Mouse (Mus musculus) spleen, adult 12 weeks (tissue): ENCODE measurements around the gene Ifitm7.
"Not testable (repeated sequence)": the region's sequence is repeated elsewhere in the genome, so short reads cannot be mapped to it uniquely, and the experiment has no call there.

Experiments used
- DNase-seq: peaks from one replicate; pipeline ENCODE4 v3.0.0; 2022; ENCODE audit warnings: low spot score

Gene Ifitm7

GRCm38 (mm10) chr16:13977026-13977425, 9.7 kb downstream of the Ifitm7 start:
- not testable (repeated sequence) for DNase-seq

DNA sequence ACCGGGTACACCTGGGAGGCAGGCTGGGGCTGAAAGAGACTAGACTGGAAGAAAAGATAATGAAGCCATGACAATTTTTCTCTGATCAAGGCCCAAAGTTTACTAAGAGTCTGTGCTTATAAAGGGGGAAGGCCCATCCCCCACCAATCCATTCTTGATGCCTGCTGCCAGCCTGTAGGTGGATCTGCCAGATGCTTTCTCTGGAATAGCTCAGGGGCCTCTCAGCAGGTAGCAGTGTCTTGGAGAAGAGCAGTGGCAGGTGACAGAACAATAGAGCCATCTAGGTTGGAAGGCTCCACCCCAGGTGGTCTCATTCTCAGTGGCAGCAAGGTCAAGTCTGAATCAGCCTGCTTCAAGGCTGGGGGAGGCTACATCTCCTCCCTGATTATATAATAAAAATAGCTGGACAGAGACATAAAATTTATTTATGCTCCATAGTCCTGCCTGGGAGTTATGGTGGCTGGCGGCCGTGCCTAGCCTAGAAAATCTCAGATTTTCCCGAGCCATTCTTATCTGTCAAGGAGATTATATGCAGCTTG, 10.3 kb downstream of the Ifitm7 start:
- not testable (repeated sequence) for DNase-seq

DNA sequence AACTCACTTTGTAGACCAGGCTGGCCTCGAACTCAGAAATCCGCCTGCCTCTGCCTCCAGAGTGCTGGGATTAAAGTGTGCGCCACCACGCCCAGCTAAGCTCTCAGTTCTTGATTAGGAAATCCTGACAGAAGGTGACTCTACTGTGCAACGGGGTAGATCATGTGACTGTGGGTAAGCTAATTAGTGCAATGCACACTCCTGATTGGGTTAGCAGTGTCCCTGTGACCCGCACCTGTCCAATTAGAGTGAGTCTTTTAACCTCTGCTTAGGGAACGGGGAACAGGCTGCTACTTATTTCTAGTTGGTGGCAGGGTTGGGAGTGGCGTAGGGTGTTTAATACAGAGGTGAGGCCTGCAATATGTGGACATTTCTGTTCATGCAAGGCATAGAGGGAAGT, 14.6 kb downstream of the Ifitm7 start:
- DNase-seq, result no peak

DNA sequence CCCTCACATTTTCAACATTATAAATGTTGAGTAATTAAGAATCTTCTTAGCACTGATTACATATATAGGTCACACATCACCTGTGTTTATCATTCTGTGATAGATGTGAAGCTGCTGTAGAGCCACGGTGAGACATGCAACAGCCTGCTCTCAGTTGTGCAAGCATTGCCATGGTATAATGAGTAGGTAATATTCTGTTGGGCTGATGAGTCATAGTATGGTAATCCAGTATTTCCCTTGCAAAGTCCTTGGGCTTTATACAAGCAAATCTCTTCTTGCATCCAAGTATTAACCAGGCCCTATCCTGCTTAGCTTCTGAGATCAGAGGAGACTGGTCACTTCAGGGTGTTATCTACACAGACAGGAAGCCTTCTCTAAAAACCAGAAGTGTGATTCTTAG, 17.6 kb downstream of the Ifitm7 start:
- DNase-seq, result no peak

GRCm38 (mm10) chr16:13962053-13962452, 24.6 kb downstream of the Ifitm7 start:
- DNase-seq, result no peak

- DNase-seq, result no peak
Measured at GRCm38 (mm10) chr16:13951245-13951644, 35.4 kb downstream of the Ifitm7 start.

DNA sequence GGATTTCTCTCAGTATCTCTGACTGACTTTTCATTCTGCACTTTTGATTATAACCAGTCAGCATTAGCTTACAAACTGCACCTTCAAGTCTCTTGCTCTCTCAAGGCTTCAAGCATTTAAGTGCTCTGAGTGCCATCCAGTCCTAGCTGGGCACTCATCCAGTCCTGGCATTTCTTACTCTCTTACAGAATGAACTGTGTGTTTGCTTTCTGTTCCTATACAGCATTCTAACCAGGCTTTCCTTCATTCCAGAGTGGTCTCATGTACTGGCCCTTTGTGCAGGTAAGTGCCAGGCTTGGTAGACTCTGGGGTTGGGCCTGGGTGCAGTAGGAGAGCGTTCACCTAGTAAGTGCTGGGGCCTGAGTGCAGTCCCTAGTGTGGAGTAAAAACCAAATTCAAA, 40.4 kb downstream of the Ifitm7 start:
- DNase-seq, result no peak

DNA sequence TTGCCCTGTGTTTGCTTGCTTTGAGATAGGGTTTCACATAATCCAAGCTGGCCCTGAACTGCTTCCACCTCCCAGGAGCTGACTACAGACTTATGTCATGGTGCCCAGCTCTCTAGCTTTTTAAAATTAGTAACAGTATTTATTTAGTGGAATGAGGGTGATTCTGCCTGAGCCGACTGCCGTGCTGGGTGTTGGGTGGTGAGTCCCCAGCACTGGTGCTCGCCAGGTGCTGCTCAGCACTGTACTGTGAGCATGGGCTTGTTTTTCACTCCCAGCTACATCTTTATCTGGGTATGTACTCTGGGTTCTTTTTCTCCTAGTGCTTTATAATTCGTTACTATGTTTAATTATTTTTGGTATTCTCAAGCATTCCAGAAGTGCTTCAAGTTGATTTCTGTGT, 41.5 kb downstream of the Ifitm7 start:
- DNase-seq, result no peak

GRCm38 (mm10) chr16:13944752-13945151, 41.9 kb downstream of the Ifitm7 start:
- no peak for DNase-seq

DNA sequence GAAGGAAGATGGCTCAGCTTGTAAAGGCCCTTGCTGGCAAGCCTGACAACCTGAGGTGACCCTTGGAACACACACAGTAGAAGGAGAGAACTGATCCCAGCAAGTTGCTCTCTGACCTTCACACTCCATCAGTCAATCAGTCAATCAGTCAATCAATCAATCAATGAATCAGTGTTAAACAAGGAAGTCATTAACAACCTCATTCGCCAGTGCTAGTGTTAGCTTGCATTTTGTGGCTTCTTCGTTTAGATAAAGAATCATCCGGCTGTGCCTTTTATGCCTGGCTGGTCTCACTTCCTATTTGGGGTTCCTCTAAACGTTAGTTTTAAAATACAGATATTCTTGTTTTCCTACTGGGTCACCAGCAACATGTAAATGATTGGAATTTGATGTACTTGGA, 42.5 kb downstream of the Ifitm7 start:
- no peak for DNase-seq

- no peak for DNase-seq
Measured at GRCm38 (mm10) chr16:13940847-13941395, 45.8 kb downstream of the Ifitm7 start.

GRCm38 (mm10) chr16:13940139-13940846, 46.4 kb downstream of the Ifitm7 start:
- DNase-seq, result no peak
